Mouse (Mus musculus) layer of hippocampus, postnatal 10 days (tissue): ENCODE measurements around the gene Ttyh1. TPM values are rescaled to one million over a fixed set of nuclear protein-coding genes. Genes with fewer than 3 reads are reported as not detected.
A peak's percentile ranks its signal among the peaks of the same experiment; 100 is the strongest.

ENCODE experiments used
- DNase-seq, 2 experiments: peaks; one replicate each; pipeline ENCODE4 v3.0.0; 2021; ENCODE audit warnings: low spot score in 2 of 2
- total RNA-seq, 2 experiments: library from RNA; stranded (reverse); gene quantifications; 2 replicates each; pipeline ENCODE4 v1.2.3; 2021

The Ttyh1 gene
- total RNA-seq, 2 experiments from 2014 or later = 610 to 702 TPM

- DNase-seq = peak in 1 of 2 experiments; percentile 37
These were observed 3.0 kb downstream of the Ttyh1 start for GRCm38 (mm10) chr7:4122076-4122768.

- DNase-seq = peak in 1 of 2 experiments; percentile 30
These were observed 3.6 kb downstream of the Ttyh1 start for GRCm38 (mm10) chr7:4122783-4123182.

- DNase-seq = peak; percentile 85 to 89
These were observed 4.5 kb downstream of the Ttyh1 start for GRCm38 (mm10) chr7:4123732-4124131.

- DNase-seq = peak; percentile 84 to 85
These were observed 5.1 kb downstream of the Ttyh1 start for GRCm38 (mm10) chr7:4124315-4124759.

GRCm38 (mm10) chr7:4124856-4125255, 5.6 kb downstream of the Ttyh1 start:
- no peak for DNase-seq

GRCm38 (mm10) chr7:4125306-4125705, 6.1 kb downstream of the Ttyh1 start:
- peak in 1 of 2 experiments; percentile 37 for DNase-seq

- DNase-seq = peak in 1 of 2 experiments; percentile 17
These were observed 8.0 kb downstream of the Ttyh1 start for GRCm38 (mm10) chr7:4126992-4127785.

- no peak for DNase-seq
These were observed 8.7 kb downstream of the Ttyh1 start for GRCm38 (mm10) chr7:4127894-4128293.

- DNase-seq = no peak
These were observed 9.7 kb downstream of the Ttyh1 start for GRCm38 (mm10) chr7:4128860-4129259.

- peak; percentile 90 for DNase-seq
These were observed 11.7 kb downstream of the Ttyh1 start for GRCm38 (mm10) chr7:4130686-4131452.

GRCm38 (mm10) chr7:4131964-4132363, 12.8 kb downstream of the Ttyh1 start:
- no peak for DNase-seq

- peak in 1 of 2 experiments; percentile 55 for DNase-seq
These were observed 13.4 kb downstream of the Ttyh1 start for GRCm38 (mm10) chr7:4132581-4132980.

GRCm38 (mm10) chr7:4132998-4133397, 13.8 kb downstream of the Ttyh1 start:
- DNase-seq = peak in 1 of 2 experiments; percentile 29

GRCm38 (mm10) chr7:4134911-4135310, 15.7 kb downstream of the Ttyh1 start:
- DNase-seq = no peak

GRCm38 (mm10) chr7:4136404-4136770, 17.2 kb downstream of the Ttyh1 start:
- DNase-seq = no peak

- DNase-seq = peak; percentile 98 to 99
These were observed 17.7 kb downstream of the Ttyh1 start, which contains the start of gene Leng8 for GRCm38 (mm10) chr7:4136771-4137531. Gene Leng8, plus strand, starts transcription at chr7:4137039.

- peak in 1 of 2 experiments; percentile 19 for DNase-seq
These were observed 18.5 kb downstream of the Ttyh1 start for GRCm38 (mm10) chr7:4137746-4138145.

- no peak for DNase-seq
These were observed 19.0 kb downstream of the Ttyh1 start for GRCm38 (mm10) chr7:4138181-4138580.

GRCm38 (mm10) chr7:4138671-4139070, 19.5 kb downstream of the Ttyh1 start:
- peak in 1 of 2 experiments; percentile 12 for DNase-seq

GRCm38 (mm10) chr7:4139391-4139790, 20.2 kb downstream of the Ttyh1 start:
- peak in 1 of 2 experiments; percentile 8 for DNase-seq
